Mouse (Mus musculus): ENCODE results near the gene Gnat3. TPM values are rescaled to one million over a fixed set of nuclear protein-coding genes. Genes with fewer than 3 reads are reported as not detected.

Gene Gnat3
- total RNA-seq, 2 experiments from 2014 or later: 0.20 TPM; not detected in 1

DNA sequence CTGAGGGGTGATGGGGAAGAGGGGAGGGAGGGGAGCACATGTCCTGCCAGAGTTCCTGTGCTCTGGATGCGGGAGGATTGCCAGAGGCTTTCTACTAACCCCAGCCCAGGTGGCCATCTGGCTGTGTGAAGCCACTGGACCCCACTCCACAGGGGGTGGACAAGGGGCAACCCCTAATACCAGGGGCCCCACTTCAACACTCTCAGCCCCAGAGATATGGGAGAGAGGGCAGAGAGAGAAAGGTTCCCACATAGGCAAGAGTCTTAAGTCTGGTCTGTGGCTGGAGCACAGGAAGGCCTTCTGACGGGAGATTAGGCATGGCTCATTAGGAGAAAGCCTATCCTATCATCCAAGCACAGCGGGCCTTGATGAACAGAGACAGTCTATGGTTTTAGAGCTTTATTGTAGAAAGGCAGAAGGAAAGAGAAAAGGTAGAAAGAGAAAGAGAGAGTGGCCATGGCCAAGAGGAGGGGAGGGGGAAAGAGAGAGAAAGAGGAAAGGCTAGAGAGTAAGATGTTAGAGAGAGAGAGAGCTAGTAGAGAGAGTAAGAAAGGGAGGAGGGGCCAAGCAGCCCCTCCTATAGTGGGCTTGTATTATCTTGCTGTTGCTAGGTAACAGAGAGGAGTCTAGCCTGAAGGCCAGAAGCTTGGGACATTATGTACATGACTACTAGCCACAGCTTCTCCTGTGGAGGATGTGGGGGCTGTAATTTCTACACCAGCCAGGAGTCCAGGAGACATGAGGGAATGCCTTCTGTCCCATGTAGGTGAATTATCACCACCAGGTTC is 42.7 kb downstream of the Gnat3 start:
- DNase-seq (ENCODE audit: low spot score in 2 of 2): no peak

DNA sequence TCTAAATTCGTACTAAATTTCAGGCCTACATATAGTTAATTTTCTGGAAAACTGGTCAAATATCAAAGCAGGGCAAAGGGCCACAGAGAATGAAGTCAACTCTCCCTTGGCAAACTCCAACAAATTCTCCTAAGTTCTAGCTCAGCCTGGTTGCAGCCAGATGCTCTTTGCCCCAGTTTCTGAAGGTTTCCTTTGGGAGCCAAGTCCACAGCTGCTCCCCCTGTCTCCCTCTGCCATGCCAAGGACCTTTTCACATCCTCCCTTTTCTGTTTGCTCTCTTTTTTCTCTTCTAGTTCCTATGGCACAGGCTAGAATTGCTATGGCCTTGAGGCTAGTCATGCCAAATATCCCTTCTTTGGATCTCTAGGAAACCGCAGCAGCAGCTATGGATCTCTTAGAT is 43.8 kb downstream of the Gnat3 start:
- DNase-seq (ENCODE audit: low spot score in 2 of 2): peak in 1 of 2 experiments; percentile 35

DNA sequence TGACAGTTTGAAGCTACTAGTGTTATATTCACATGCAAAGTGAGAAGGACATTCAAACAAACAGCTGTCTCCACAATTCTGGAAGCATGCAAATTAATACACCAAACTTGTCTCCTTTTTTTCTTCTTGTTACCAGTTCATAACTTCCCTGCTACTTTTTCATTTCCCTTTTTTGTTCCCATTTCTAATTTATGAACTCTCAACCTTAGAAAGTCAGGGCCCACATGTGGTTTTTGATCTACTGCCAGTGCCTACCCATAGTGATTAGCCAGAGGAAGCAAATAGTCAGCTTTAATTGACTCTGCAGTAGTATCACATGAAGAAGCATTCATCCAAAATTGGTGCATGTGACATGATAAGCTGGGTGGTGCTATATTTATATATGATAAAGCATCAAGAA is 44.7 kb downstream of the Gnat3 start:
- no peak for DNase-seq (ENCODE audit: low spot score in 2 of 2)

DNA sequence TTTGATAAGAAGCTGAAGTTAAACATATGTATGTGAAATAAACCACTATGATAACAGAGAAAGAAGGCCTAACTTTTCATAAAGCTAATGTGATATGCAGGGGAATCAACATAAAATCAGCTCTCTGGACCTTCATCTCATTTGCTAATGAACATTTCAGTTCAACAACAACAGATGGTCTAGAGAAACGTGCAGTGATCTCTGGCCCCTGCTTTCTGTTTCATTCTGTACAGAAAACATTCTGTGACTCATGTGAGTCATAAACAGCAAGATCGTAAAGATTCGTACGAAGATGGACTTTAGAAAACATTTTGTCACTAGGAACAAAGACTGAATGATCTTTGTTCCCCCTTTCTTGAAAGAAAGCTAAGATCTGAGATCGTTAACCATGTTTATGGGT is 48.0 kb downstream of the Gnat3 start:
- no peak for DNase-seq (ENCODE audit: low spot score in 2 of 2)

DNA sequence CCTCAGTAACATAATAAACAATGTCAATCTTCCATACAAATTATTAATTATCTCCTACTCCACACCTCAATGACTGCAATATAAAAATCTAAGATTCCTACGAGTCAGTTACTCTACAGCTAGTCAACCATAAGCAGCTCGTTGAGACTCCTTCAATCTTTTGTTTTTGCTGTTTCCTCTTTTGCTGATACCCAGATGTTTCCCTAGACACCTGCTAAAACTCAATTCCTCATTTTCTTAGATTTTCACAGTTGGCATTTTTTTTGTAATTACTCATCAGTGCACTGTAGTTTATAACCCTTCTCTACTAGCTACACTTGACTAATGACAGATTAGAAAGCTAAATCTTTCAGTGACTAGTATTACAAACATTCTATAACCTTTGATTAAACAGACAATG is 50.8 kb downstream of the Gnat3 start:
- no peak for DNase-seq (ENCODE audit: low spot score in 2 of 2)

DNA sequence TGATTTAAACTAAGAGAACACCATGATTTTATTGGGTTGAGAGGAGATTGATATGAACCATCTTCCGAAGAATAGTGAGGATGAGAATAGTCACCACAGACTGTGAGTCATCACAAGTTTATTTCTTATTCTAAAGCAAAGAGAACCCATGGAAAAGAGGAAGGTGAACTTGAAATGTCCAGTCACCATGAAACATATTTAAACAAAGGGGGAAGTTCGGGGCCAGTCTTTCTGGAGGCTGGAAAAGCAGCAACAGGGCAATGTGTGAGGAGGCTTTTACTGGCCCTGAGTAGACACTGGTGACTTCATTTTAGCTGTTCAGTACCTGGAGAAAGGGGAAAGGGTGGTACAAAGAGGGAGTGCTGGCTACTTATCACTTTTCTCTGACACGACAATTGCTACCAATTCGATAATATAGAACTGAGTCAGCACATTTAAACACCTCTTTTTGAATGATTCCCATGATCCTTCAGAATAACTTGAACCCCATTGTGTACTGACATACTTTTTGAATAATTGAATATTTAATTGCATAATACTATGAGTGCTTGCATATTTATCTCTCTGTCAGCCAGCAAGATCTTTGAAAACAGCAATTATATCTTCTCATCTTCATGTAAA is 52.0 kb downstream of the Gnat3 start:
- no peak for DNase-seq (ENCODE audit: low spot score in 2 of 2)

DNA sequence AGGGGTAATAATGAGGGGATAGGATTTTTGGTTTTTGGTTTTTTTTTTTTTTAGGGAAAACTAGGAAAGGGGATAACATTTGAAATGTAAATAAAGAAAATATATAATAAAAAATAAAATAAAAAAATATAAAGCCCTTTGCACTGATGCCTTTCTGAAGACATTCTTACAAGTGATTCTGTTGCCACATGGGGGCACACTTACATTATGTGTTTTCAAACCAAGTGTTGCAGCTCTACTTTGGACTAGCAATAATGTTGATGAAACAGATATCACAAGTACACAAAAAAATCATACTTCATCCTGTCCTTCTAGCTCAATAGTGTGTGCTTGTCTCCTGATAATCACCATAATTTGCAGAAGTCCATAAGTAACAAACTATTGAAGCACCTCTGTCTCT is 61.0 kb downstream of the Gnat3 start:
- DNase-seq (ENCODE audit: low spot score in 2 of 2): no peak

DNA sequence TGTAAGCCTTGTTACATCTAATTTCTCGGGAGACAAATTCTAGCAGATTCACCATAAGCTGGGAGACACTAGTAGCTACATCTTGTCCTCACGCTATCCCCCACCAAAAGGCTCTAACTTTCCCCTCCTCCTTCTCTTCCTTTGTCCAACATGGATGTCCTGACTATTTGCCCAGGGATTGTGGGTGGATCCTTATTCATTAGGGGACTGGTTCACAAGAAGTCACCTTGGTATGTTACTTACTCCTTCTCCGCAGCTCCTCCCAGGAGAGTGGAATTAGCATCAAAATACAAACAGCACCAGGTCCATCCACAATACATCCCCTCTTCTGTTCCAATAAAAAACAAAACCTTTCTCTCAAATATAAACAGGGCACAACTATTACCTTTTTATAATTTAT is 65.2 kb downstream of the Gnat3 start:
- no peak for DNase-seq (ENCODE audit: low spot score in 2 of 2)

DNA sequence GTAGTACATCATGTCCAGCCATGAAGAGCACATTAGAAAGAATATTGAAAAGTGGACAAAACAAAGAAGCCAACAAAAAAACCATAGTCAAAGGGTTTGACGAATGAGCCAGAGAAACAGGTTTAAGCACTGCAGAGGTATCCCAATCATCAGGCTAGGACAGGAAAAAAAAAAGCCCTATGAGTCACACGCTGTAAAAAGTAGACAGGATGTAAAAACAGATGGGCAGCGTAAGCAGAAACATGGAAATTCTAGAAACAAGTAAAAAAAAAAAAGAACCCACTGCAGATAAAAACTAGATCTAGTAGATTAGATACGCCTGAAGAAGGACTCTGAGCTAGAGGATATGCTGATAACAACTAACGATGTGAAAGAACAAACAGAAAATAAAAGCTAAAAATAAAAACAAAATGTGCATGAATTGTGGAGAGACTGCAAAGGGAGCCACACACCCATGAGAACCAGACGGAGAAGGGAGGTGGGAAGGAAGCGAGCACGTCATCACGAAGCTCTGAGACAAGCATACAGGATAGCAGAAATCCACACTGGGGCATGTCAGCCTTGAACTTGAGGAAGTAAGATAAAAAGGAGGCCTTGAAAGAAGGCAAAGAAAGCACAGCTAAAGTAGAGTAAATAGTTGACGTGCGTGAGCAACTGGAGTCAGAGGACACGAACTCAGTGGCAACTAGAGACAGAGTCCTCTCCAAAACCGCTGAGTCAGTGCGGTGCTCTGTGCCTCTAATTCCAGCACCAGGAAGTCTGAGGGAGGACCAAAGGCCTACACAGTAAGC is 73.7 kb downstream of the Gnat3 start:
- DNase-seq (ENCODE audit: low spot score in 2 of 2): no peak

DNA sequence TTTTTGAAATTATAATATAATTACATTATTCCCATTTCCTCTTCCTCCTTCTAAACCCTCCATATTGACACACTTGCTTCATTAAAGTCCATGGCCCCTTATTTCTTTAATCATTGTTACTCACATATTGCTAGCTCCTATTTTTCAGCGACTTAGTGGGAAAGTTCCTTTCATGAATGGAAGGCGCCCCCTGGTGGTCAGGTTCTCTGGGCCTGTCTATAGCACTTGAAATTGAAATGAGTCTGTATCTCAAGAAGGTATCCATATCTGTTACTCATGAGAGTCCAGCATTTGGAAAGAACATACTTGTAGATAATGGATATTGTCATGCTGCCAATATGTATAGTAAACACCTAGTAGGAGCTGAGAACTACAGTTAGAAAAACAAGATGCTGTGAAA is 80.7 kb downstream of the Gnat3 start:
- peak; percentile 70 to 76 for DNase-seq (ENCODE audit: low spot score in 2 of 2)

DNA sequence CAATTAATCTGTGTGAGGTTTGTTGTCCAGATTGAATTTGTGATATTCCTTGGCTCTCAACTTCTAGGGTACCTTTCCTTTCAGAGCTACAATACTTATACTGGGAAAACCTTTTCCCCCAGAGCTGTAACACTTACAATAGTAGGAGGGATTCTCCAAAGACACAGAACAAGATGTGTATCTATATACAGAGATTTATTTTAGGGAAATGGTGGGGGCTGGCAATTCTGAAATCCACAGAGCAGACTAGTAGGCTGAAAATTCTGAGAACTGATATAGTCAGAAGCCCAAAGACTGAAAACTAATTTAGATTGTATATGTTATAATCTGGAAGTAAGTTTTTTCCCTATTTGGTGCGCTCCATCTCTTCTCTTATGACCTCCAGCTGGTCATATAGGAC is 86.5 kb downstream of the Gnat3 start:
- no peak for DNase-seq (ENCODE audit: low spot score in 2 of 2)

DNA sequence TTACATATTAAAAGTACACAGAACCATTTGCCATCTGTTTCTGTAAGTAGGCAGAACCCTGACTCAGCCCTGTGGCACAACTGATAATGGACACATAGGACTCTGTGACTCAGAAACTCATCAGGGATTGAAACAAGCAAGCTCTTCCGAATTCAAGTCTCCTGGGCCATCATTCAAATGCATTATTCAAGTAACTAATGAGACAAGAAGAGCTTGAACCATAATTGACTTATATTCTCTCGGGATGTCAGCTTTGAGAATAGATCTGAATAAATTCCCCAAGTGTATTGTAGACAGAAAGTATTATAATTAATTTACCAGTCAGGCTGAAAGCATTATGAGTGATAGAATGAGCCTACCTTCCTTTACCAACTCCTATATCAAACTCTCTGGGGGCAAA is 93.0 kb downstream of the Gnat3 start:
- DNase-seq (ENCODE audit: low spot score in 2 of 2): no peak

Other genes starting within 250 kb of the Gnat3 start
- gene Cd36, start 73.7 kb upstream of the Gnat3 start, total RNA-seq (2021): 100 to 1,000 TPM; 395 to 448 TPM